Comparison of ENCODE assay signal across 8 mouse cellular contexts in the genomic region with DNA sequence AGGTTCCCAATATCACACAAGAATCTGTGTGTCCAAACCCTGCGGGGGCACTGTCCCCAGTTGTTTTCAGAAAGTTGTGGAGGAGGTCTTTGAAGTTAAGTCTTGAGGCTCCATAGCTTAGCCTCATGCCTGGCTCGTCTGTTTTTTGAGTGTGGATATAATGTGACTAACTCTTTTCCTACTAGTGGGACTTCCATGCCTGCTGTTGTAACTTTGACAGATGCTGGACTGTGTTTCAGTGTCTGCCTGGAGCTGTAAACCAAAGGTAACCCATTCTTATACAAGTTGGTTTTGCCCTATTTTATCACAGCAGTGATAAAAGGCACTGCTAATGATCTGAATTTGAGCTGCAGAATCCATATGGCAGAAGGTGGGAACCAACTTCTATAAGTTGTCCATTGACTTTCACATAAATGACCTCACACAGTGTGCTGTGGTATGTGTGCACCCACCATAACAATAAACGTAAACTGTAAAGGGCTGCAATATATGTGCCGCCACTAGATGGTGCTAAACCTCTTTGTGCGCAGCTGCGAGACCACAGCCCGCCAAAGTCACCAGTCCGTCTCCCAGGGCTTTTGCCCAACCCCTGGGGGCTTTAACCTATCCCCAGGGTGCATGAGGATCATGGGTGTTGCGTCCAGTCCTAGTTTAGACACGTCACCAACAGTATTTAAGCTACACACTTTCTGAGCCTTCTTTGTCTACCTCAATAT. TPM values are rescaled to one million over a fixed set of nuclear protein-coding genes. Genes with fewer than 3 reads are reported as not detected.
A peak's percentile ranks its signal among the peaks of the same experiment; 100 is the strongest.
DNase-seq lines count a peak whose midpoint lies in the region; ATAC-seq and TF ChIP-seq lines count a peak whose summit lies in the region.
"Not testable (repeated sequence)": the region's sequence is repeated elsewhere in the genome, so short reads cannot be mapped to it uniquely, and the experiment has no call there.

Gene Gm8113 (plus strand): TSS at position 703 of the 716 bp plus-strand sequence.

- not testable (repeated sequence) for TF ChIP-seq POLR2A in CH12.LX (IDR thresholded peaks at IDR 0.05; ENCODE audit: low read depth, low read length); cerebellum, adult 2 months (IDR thresholded peaks at IDR 0.05; ENCODE audit: borderline replicate concordance, insufficient read depth, low read length)

- dilution Hi-C loops in CH12.LX (cut with MboI; ENCODE audit: extremely low pct_ligation_motif_present, extremely low pct_unique_long_range_greater_than_20kb, low sequenced_read_pairs): not testable (repeated sequence)

- not testable (repeated sequence) for H3K27me3 ChIP-seq in CH12.LX (replicated peaks); cerebellum, adult 2 months (ENCODE audit: control insufficient read depth, insufficient read depth, low read length); forebrain, embryonic 16.5 days (replicated peaks; ENCODE audit: control insufficient read depth, insufficient read depth, low read length); liver, embryonic 15.5 days; neural tube, embryonic 11.5 days (ENCODE audit: control insufficient read depth, insufficient read depth, low read length); stomach, postnatal 0 days (ENCODE audit: control insufficient read depth, insufficient read depth, low read length)

- peak; percentile 63 for DNase-seq in CH12.LX (ENCODE audit: extremely low read depth)
- peak; percentile 27 for DNase-seq in cerebellum, adult 2 months
- DNase-seq in heart, postnatal 14 days: peak; percentile 53 to 63
- DNase-seq in layer of hippocampus, adult 11-12 months (ENCODE audit: low spot score): peak; percentile 53
- peak; percentile 82 for DNase-seq in neural tube, embryonic 11.5 days (ENCODE audit: low spot score)
- DNase-seq in stomach, postnatal 0 days (ENCODE audit: low spot score): peak; percentile 77

- peak; percentile 99 for ATAC-seq in forebrain, embryonic 16.5 days
- peak; percentile 84 for ATAC-seq in liver, embryonic 15.5 days (ENCODE audit: insufficient read depth)
- ATAC-seq in neural tube, embryonic 11.5 days (ENCODE audit: insufficient read depth, low FRiP score, low TSS enrichment): peak; percentile 97
- peak; percentile 89 for ATAC-seq in stomach, postnatal 0 days (ENCODE audit: low FRiP score, low TSS enrichment)

- not testable (repeated sequence) for H3K9me3 ChIP-seq in CH12.LX (replicated peaks; ENCODE audit: low read length); forebrain, embryonic 16.5 days (ENCODE audit: control insufficient read depth, low read length); liver, embryonic 15.5 days (replicated peaks); neural tube, embryonic 11.5 days (ENCODE audit: control insufficient read depth, low read length); stomach, postnatal 0 days (ENCODE audit: control insufficient read depth, low read length)

- not testable (repeated sequence) for H3K79me2 ChIP-seq in CH12.LX (replicated peaks; ENCODE audit: control insufficient read depth, extremely low read depth, insufficient read depth, poor library complexity, severe bottlenecking)

- in situ Hi-C loops in CH12.LX (cut with MboI; ENCODE audit: low pct_ligation_motif_present, low pct_unique_long_range_greater_than_20kb, low sequenced_read_pairs): not testable (repeated sequence)

- H3K4me3 ChIP-seq in CH12.LX (replicated peaks in 1 of 3; ENCODE audit: low read depth in 2 of 3, low read length in 2 of 3, poor library complexity in 1 of 3): peak within 1 kb of the TSS; percentile 37 to 52 (median 44)
- peak within 1 kb of the TSS; percentile 60 for H3K4me3 ChIP-seq in cerebellum, adult 2 months (replicated peaks; ENCODE audit: insufficient read depth, low read depth, low read length)
- H3K4me3 ChIP-seq in forebrain, embryonic 16.5 days (replicated peaks; ENCODE audit: low read length): peak within 1 kb of the TSS; percentile 56
- peak within 1 kb of the TSS; percentile 60 for H3K4me3 ChIP-seq in liver, embryonic 15.5 days (replicated peaks)
- peak within 1 kb of the TSS; percentile 36 for H3K4me3 ChIP-seq in neural tube, embryonic 11.5 days (ENCODE audit: low read depth, low read length)
- peak within 1 kb of the TSS; percentile 48 for H3K4me3 ChIP-seq in stomach, postnatal 0 days (ENCODE audit: low read depth, low read length)

- peak within 1 kb of the TSS; percentile 69 for H3K4me2 ChIP-seq in CH12.LX (ENCODE audit: insufficient read depth, low read depth, poor library complexity, severe bottlenecking)
- peak within 1 kb of the TSS; percentile 41 for H3K4me2 ChIP-seq in forebrain, embryonic 16.5 days (ENCODE audit: low read length)
- H3K4me2 ChIP-seq in liver, embryonic 15.5 days: peak within 1 kb of the TSS; percentile 72
- H3K4me2 ChIP-seq in neural tube, embryonic 11.5 days (ENCODE audit: low read depth): peak within 1 kb of the TSS; percentile 29
- peak within 1 kb of the TSS; percentile 53 for H3K4me2 ChIP-seq in stomach, postnatal 0 days (replicated peaks; ENCODE audit: low read depth)

- not testable (repeated sequence) for TF ChIP-seq EP300 in CH12.LX (IDR thresholded peaks at IDR 0.05; ENCODE audit: low read length); stomach, postnatal 0 days (optimal IDR thresholded peaks at IDR 0.05)

- peak; percentile 57 for TF ChIP-seq RAD21 in CH12.LX (IDR thresholded peaks at IDR 0.05; ENCODE audit: low read depth, low read length)

- not testable (repeated sequence) for H3K4me1 ChIP-seq in CH12.LX (ENCODE audit: control insufficient read depth in 1 of 2, insufficient read depth in 2 of 2); cerebellum, adult 2 months (ENCODE audit: control insufficient read depth, insufficient read depth, low read length); forebrain, embryonic 16.5 days (replicated peaks; ENCODE audit: control insufficient read depth, insufficient read depth, low read length); liver, embryonic 15.5 days (replicated peaks); neural tube, embryonic 11.5 days (ENCODE audit: control insufficient read depth, insufficient read depth, low read length); stomach, postnatal 0 days (replicated peaks; ENCODE audit: control insufficient read depth, insufficient read depth)

- 8% methylated on average over 10 of the region's 10 CpGs for WGBS in cerebellum, adult 2 months
- 9% methylated on average over 10 of the region's 10 CpGs for WGBS in forebrain, embryonic 16.5 days
- 8% methylated on average over 10 of the region's 10 CpGs for WGBS in liver, embryonic 15.5 days (ENCODE audit: insufficient replicate concordance)
- WGBS in neural tube, embryonic 11.5 days: 10% methylated on average over 10 of the region's 10 CpGs
- 9% methylated on average over 10 of the region's 10 CpGs for WGBS in stomach, postnatal 0 days

- TF ChIP-seq CTCF in CH12.LX (conservative IDR thresholded peaks at IDR 0.05 in 1 of 2, IDR thresholded peaks at IDR 0.05 in 1 of 2; ENCODE audit: low read depth in 2 of 2, low read length in 2 of 2): peak; percentile 51 to 73
- TF ChIP-seq CTCF in cerebellum, adult 2 months (IDR thresholded peaks at IDR 0.05; ENCODE audit: borderline replicate concordance, insufficient read depth, low read depth, low read length): peak; percentile 65
- TF ChIP-seq CTCF in stomach, postnatal 0 days (IDR thresholded peaks at IDR 0.05; ENCODE audit: low read depth): peak; percentile 86

- H3K27ac ChIP-seq in CH12.LX (ENCODE audit: insufficient read depth, low read depth); cerebellum, adult 2 months (ENCODE audit: insufficient read depth, low read length): not testable (repeated sequence)
- H3K27ac ChIP-seq in forebrain, embryonic 16.5 days (ENCODE audit: low read length): peak within 1 kb of the TSS; percentile 80
- peak within 1 kb of the TSS; percentile 66 for H3K27ac ChIP-seq in liver, embryonic 15.5 days (replicated peaks)
- H3K27ac ChIP-seq in neural tube, embryonic 11.5 days (ENCODE audit: low read depth, low read length): 0 out of 2 replicates have a peak within 1 kb of the TSS, but pooled peaks have one; percentile 49
- H3K27ac ChIP-seq in stomach, postnatal 0 days (replicated peaks): peak within 1 kb of the TSS; percentile 76

- H3K9ac ChIP-seq in CH12.LX (ENCODE audit: insufficient read depth, low read depth): peak within 1 kb of the TSS; percentile 16; the same call in 1 of the 2 replicates
- peak within 1 kb of the TSS; percentile 51 for H3K9ac ChIP-seq in forebrain, embryonic 16.5 days (replicated peaks; ENCODE audit: low read depth, low read length)
- H3K9ac ChIP-seq in liver, embryonic 15.5 days: peak within 1 kb of the TSS; percentile 51
- H3K9ac ChIP-seq in neural tube, embryonic 11.5 days (ENCODE audit: low read length): peak within 1 kb of the TSS; percentile 68
- peak within 1 kb of the TSS; percentile 51 for H3K9ac ChIP-seq in stomach, postnatal 0 days (ENCODE audit: low read length)

- H3K36me3 ChIP-seq in CH12.LX (replicated peaks in 1 of 2; ENCODE audit: control insufficient read depth in 1 of 2, insufficient read depth in 1 of 2, low read length in 1 of 2); forebrain, embryonic 16.5 days (ENCODE audit: control insufficient read depth, insufficient read depth); liver, embryonic 15.5 days (replicated peaks); neural tube, embryonic 11.5 days (ENCODE audit: control insufficient read depth, insufficient read depth, low read length); stomach, postnatal 0 days (ENCODE audit: control insufficient read depth, insufficient read depth, low read length): not testable (repeated sequence)

- intact Hi-C loops in heart, postnatal 14 days (cut with DNase I): not testable (repeated sequence)

TF ChIP-seq in CH12.LX, 34 proteins besides CTCF, POLR2A, EP300 and RAD21 (continues in another document):
- peak; percentile 77 for TF ChIP-seq NRF1 (IDR thresholded peaks at IDR 0.05; ENCODE audit: low read depth, low read length)
- TF ChIP-seq SMC3 (IDR thresholded peaks at IDR 0.05; ENCODE audit: low read depth, low read length): peak; percentile 45

RNA-seq across cellular contexts. Expression of gene Gm8113, which starts in this region (rescaled TPM):
- total RNA-seq in CH12.LX (2012; rRNA removed) (0.04 and 0.08 TPM in 2 replicates), CH12.LX (2014; rRNA removed) (0.38 and 0.73 TPM in 2 replicates)
- polyA plus RNA-seq in CH12.LX (2012; ENCODE audit: insufficient read length, low read depth): 0.26 and 0.41 TPM in 2 replicates
- 0.15 and 0.16 TPM in 2 replicates for polyA plus RNA-seq in cerebellum, adult 2 months (2012; rRNA removed)
- 4.8 and 4.9 TPM in 2 replicates for polyA plus RNA-seq in forebrain, embryonic 16.5 days (2015; fragmentation: Nextera tagmentation; extraction: Ambion mirVana)
- 1 to 10 TPM; 4.2 to 4.4 TPM for total RNA-seq in heart, postnatal 14 days (2021)
- 5.6 and 6.7 TPM in 2 replicates for polyA plus RNA-seq in liver, embryonic 15.5 days (2015; fragmentation: Nextera tagmentation; extraction: Ambion mirVana)
- polyA plus RNA-seq in neural tube, embryonic 11.5 days (2014; fragmentation: Nextera tagmentation; extraction: Ambion mirVana): 6.7 and 7.4 TPM in 2 replicates
- 3.2 and 3.6 TPM in 2 replicates for polyA plus RNA-seq in stomach, postnatal 0 days (2015; fragmentation: Nextera tagmentation; extraction: Ambion mirVana)

Comparison
In these comparisons a context has a peak if more than half of its experiments do, and no peak if none do; other contexts are left out.
1. Peak in DNase-seq, H3K4me3 ChIP-seq, H3K9ac ChIP-seq and H3K4me2 ChIP-seq in CH12.LX; RNA of the gene not detected or under 1 TPM.
2. Peak in DNase-seq and H3K4me3 ChIP-seq in cerebellum, adult 2 months; RNA of the gene not detected or under 1 TPM.
3. DNase-seq: peak in every context shown above with its lines; median percentile 82 in neural tube, embryonic 11.5 days; 77 in stomach, postnatal 0 days; 63 in CH12.LX; 58 in heart, postnatal 14 days; 53 in layer of hippocampus, adult 11-12 months; 27 in cerebellum, adult 2 months.
4. H3K9ac ChIP-seq: peak in every context shown above with its lines; median percentile 68 in neural tube, embryonic 11.5 days; 51 in forebrain, embryonic 16.5 days; 51 in liver, embryonic 15.5 days; 51 in stomach, postnatal 0 days; 16 in CH12.LX.